Mouse (Mus musculus): Measurements from ENCODE around the gene Syce3.

GRCm38 (mm10) chr15:89431271-89431670 is 21.0 kb upstream of the Syce3 start:
- TF ChIP-seq CTCF (IDR thresholded peaks at IDR 0.05; ENCODE audit: low read depth, low read length) (no peak), POLR2A (IDR thresholded peaks at IDR 0.05; ENCODE audit: insufficient read depth, low read length) (no peak)

All from ES-Bruce4 (cell line).